Mouse (Mus musculus) limb, embryonic 14.5 days (tissue): ENCODE data around the gene Entpd6. TPM values are rescaled to one million over a fixed set of nuclear protein-coding genes. Genes with fewer than 3 reads are reported as not detected.

Experiments used
- ATAC-seq: fragments of 200-750 bp; cut with Nextera tagmentation; 2 replicates; pipeline ENCODE4 v1.8.0; 2017; ENCODE audit warnings: low read depth, moderate number of reproducible peaks, moderate TSS enrichment; ENCODE audit not compliant: low FRiP score
- DNase-seq: peaks from one replicate; pipeline ENCODE4 v3.0.0-alpha.2; 2015; ENCODE audit warnings: low spot score
- H3K27ac ChIP-seq: fragments of 300-500 bp; sonication (generic); replicated peaks from 2 replicates; pipeline ENCODE4 v1.5.1; 2014; ENCODE audit warnings: low read depth, mild to moderate bottlenecking, low read length, moderate library complexity, mixed read lengths
- H3K27me3 ChIP-seq: fragments of 300-500 bp; sonication (generic); 2 replicates; pipeline ENCODE4 v1.6.1; 2014; ENCODE audit warnings: low read length, mixed read lengths; ENCODE audit not compliant: control insufficient read depth, insufficient read depth
- H3K36me3 ChIP-seq: fragments of 300-500 bp; sonication (generic); 2 replicates; pipeline ENCODE4 v1.6.1; 2014; ENCODE audit warnings: mild to moderate bottlenecking, low read length, moderate library complexity, mixed read lengths; ENCODE audit not compliant: control insufficient read depth, insufficient read depth
- H3K4me1 ChIP-seq: fragments of 300-500 bp; sonication (generic); 2 replicates; pipeline ENCODE4 v1.6.1; 2014; ENCODE audit warnings: antibody characterized with exemption, low read length, mixed read lengths; ENCODE audit not compliant: control insufficient read depth, insufficient read depth
- H3K4me2 ChIP-seq: fragments of 300-500 bp; sonication (generic); replicated peaks from 2 replicates; pipeline ENCODE4 v1.6.1; 2014; ENCODE audit warnings: low read depth, mild to moderate bottlenecking, low read length, moderate library complexity; ENCODE audit not compliant: severe bottlenecking
- H3K4me3 ChIP-seq: fragments of 300-500 bp; sonication (generic); replicated peaks from 2 replicates; pipeline ENCODE4 v1.5.1; 2014; ENCODE audit warnings: low read length
- H3K9ac ChIP-seq: fragments of 300-500 bp; sonication (generic); 2 replicates; pipeline ENCODE4 v1.6.1; 2014; ENCODE audit warnings: mild to moderate bottlenecking, low read depth, low read length, moderate library complexity; ENCODE audit not compliant: severe bottlenecking
- H3K9me3 ChIP-seq: fragments of 300-500 bp; sonication (generic); 2 replicates; pipeline ENCODE4 v1.6.1; 2016; ENCODE audit warnings: low read length; ENCODE audit not compliant: control insufficient read depth
- POLR2A ChIP-seq: fragments of 200-500 bp; IDR thresholded peaks from 2 replicates; pipeline ENCODE4 v1.8.0; 2012; ENCODE audit warnings: inconsistent platforms, mild to moderate bottlenecking, moderate library complexity, borderline replicate concordance; ENCODE audit not compliant: insufficient read depth, insufficient read length; ENCODE audit errors: extremely low read depth
- WGBS: fragments of 180-500 bp; shearing (Covaris S2); extraction: QIAGEN DNeasy Blood & Tissue Kit; methylation state at CpG from one replicate; pipeline ENCODE4 v1.1.7; 2014; 5-methylcytosine and 5-hydroxymethylcytosine counted together
- polyA plus RNA-seq, 2 experiments: library from polyadenylated mRNA; depleted of rRNA in 1 of 2; stranded (reverse) in 1 of 2; unstranded in 1 of 2; fragments of >200 nt; fragmentation: Nextera tagmentation in 1 of 2; extraction: Ambion mirVana in 1 of 2; gene quantifications; 2 replicates each; pipeline versions ENCODE4 v1.2.1 to v1.2.3; 2012 to 2014

Entpd6 gene
- polyA plus RNA-seq, 2 experiments, result 23.0 to 31.3 TPM

GRCm38 (mm10) chr2:150803035-150803434, 54.2 kb downstream of the Entpd6 start:
- Histone ChIP-seq H3K9me3 (no peaks in the 10 kb centered on the region), H3K27me3 (no peaks in the 10 kb centered on the region), H3K27ac (no peak overlapping the region), H3K4me3 (no peak overlapping the region), H3K4me2 (no peak overlapping the region), H3K36me3 (peaks cover 82% of the 10 kb centered on the region), H3K9ac (no peak overlapping the region), H3K4me1 (no peaks in the 10 kb centered on the region)
- DNase-seq, result no peak
- TF ChIP-seq POLR2A, result no peak
- no peak for ATAC-seq
- 100% methylated on average over 1 of the region's 1 CpGs for WGBS

GRCm38 (mm10) chr2:150808381-150808780, 59.5 kb downstream of the Entpd6 start:
- Histone ChIP-seq H3K9me3 (no peaks in the 10 kb centered on the region), H3K36me3 (peaks cover 95% of the 10 kb centered on the region), H3K9ac (no peak overlapping the region), H3K27ac (no peak overlapping the region), H3K4me2 (no peak overlapping the region), H3K4me1 (no peaks in the 10 kb centered on the region), H3K4me3 (no peak overlapping the region), H3K27me3 (no peaks in the 10 kb centered on the region)
- TF ChIP-seq POLR2A, result no peak
- no peak for ATAC-seq
- 93% methylated on average over 6 of the region's 6 CpGs for WGBS
- DNase-seq, result no peak

- H3K27ac ChIP-seq, result no peak overlapping the region
- no peak overlapping the region for H3K9ac ChIP-seq
- no peaks in the 10 kb centered on the region for H3K27me3 ChIP-seq
- no peaks in the 10 kb centered on the region for H3K9me3 ChIP-seq
- peaks cover 96% of the 10 kb centered on the region for H3K36me3 ChIP-seq
- over 99% methylated on average over 6 of the region's 6 CpGs for WGBS
- TF ChIP-seq POLR2A, result no peak
- H3K4me3 ChIP-seq, result no peak overlapping the region
- no peak for DNase-seq
- no peak for ATAC-seq
- no peaks in the 10 kb centered on the region for H3K4me1 ChIP-seq
- no peak overlapping the region for H3K4me2 ChIP-seq
Measured at GRCm38 (mm10) chr2:150808812-150809211, 60.0 kb downstream of the Entpd6 start.

GRCm38 (mm10) chr2:150810603-150811002, 61.8 kb downstream of the Entpd6 start:
- Histone ChIP-seq H3K4me1 (no peaks in the 10 kb centered on the region), H3K27me3 (no peaks in the 10 kb centered on the region), H3K27ac (no peak overlapping the region), H3K36me3 (peaks cover 95% of the 10 kb centered on the region), H3K9ac (no peak overlapping the region), H3K9me3 (no peaks in the 10 kb centered on the region), H3K4me2 (no peak overlapping the region), H3K4me3 (no peak overlapping the region)
- WGBS, result 74% methylated on average over 5 of the region's 5 CpGs
- no peak for TF ChIP-seq POLR2A
- DNase-seq (no peak), ATAC-seq (no peak)

GRCm38 (mm10) chr2:150812816-150813215, 64.0 kb downstream of the Entpd6 start:
- Histone ChIP-seq H3K36me3 (peaks cover 96% of the 10 kb centered on the region), H3K27ac (no peak overlapping the region), H3K9ac (no peak overlapping the region), H3K4me3 (no peak overlapping the region), H3K4me2 (no peak overlapping the region), H3K4me1 (no peaks in the 10 kb centered on the region), H3K27me3 (no peaks in the 10 kb centered on the region), H3K9me3 (no peaks in the 10 kb centered on the region)
- TF ChIP-seq POLR2A, result no peak
- DNase-seq, result no peak
- 93% methylated on average over 6 of the region's 6 CpGs for WGBS
- no peak for ATAC-seq
